Mouse (Mus musculus) right cerebral cortex, postnatal 25 days (tissue): ENCODE measurements around the gene Erf.
A peak's percentile ranks its signal among the peaks of the same experiment; 100 is the strongest.
"Not testable (repeated sequence)": the region's sequence is repeated elsewhere in the genome, so short reads cannot be mapped to it uniquely, and the experiment has no call there.

Experiments used
- DNase-seq: peaks from one replicate; pipeline ENCODE4 v3.0.0; 2022

Erf gene

DNA sequence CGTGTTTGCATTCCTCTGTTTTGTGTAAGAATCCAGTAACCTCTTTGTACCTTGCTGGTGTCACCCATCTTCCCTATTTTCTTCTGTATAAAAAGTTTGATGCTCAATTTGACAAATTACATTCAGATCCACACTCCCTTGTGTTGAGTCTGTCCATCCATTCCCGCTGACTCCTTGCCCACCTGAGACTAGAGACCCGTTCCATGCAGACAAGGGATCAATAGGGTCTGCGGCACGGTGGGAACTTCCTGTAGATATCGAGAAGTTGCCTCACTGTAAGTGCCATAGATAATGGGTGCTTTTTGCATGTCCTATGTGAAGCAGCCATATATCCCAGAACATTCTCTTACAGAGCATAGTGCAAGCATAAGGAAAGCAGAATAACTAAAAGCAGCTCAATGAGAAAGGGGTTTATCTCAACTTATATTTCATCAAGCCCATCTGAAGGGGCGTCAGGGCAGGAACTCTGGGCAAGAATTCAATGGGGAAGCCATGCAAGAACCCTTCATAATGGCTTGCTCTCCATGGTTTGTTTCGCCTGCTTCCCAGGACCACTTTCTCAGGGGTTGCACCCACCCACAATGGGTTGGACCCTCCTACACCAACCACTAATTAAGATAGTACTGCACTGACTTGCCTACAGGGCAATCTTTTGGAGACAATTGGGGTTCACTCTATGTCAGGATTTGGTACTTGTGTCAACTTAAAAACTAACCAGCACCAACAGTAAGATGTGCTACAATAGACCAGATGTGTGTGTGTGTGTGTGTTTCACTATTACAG is 15.8 kb upstream of the Erf start:
- no peak for DNase-seq

DNA sequence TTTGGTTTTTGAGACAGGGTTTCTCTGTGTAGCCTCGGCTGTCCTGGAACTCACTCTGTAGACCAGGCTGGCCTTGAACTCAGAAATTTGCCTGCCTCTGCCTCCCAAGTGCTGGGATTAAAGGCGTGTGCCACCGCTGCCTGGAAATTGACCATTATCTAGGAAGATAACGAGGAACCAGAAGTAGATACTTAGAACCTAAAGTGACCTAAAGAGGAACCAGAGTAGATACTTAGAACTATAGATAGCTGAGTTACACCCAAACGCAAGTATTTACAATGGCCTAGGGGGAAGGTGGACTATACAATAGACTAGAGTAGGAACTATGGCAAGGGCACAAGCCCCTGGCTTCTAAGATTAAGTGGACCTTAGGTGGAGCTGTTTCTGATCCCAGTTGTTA is 15.2 kb upstream of the Erf start:
- DNase-seq, result not testable (repeated sequence)

DNA sequence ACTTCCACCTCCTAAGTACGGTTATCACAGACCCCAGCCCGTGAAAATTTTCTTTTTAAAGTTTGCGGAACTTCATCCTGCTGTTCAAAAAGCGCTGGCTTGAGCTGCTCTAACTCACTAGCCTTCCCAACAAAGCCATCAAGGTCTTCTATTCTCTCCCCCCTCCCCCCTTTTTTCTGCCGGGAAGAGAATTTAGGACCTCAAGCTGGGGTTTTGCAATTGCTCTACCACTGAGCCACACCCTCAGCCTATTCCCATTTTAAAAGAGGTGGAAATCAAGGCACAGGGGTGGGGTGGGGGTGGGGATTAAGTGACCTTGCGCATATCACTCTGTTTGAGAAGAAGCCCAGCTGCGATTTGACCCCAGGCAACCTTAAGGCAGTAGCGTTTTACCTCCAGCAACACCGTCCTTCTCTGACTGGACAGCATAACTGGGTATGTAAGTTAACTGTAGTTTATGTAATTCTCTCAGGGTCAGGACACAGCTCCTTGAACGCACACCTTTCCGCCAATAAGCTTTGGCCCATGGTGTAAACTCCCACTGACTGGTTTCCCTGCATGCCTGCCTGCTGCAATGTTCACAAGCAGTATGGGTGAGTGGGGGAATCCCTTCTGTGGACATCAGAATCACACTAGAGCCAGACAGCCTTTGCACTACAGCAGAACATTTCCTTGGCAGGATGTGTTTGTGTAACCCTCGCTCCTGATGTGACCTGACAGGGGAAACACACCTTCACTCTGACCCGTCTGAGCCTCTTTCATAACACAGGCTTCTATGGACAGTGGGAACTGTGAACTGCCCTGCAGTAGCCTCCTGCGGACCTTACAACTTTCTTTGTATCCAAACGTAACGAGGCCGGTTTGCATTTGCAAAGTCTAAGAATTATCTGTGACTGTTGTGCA is 13.7 kb upstream of the Erf start:
- no peak for DNase-seq

DNA sequence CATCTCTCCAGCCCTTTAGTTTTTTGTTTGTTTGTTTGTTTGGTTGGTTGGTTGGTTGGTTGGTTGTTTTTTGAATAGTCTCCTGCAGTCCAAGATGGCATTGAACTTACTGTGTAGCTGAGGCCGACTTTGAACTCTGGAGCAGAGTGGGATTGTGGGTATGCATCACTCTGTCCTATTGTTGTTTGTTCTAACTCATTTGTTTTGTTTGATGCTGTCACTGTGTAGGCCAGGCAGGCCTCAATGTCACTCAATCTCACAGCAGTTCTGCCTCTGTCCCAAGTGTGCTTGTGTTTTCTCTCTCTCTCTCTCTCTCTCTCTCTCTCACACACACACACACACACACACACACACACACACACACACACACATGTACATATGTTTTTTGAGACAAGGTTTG is 11.3 kb upstream of the Erf start:
- no peak for DNase-seq

- no peak for DNase-seq
Measured at GRCm38 (mm10) chr7:25251822-25252221, 1.3 kb upstream of the Erf start.

DNA sequence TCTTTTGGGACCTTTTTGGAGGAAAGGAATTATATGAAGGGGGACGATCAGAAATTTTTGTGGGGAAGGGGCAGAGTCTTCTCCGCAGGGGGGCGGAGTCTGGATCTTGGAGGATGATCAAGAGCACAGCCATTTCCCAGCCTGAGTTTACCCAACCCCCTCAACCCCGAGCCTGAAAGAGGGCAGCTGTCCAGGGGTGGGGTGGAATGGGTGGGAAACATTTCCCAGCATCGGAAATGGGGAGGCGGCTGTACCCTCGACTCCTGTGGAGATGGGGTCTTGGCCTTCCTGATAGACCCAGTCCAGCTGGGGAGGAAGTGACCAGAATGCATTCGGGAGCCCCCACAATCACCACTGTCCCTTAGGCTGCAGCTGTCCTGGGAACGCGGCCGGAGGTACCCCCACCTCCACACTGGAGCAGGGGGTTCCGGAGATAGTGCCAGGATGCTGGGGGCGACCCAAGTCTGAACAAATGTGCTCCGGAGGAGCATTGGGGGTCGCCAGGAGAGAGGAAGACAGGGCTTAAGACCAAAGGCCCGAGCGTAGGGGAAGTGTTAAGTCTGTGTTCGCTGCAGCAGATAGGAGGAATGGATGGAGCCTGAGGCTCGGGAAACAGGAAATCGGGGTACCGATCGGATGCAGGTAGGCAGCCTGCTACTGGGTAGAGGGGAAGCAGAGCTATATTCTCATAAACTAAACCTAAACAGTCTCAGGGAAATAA is 670 bp upstream of the Erf start:
- no peak for DNase-seq

- peak; percentile 79 for DNase-seq
Measured at GRCm38 (mm10) chr7:25249314-25250140, 1.0 kb downstream of the Erf start.

DNA sequence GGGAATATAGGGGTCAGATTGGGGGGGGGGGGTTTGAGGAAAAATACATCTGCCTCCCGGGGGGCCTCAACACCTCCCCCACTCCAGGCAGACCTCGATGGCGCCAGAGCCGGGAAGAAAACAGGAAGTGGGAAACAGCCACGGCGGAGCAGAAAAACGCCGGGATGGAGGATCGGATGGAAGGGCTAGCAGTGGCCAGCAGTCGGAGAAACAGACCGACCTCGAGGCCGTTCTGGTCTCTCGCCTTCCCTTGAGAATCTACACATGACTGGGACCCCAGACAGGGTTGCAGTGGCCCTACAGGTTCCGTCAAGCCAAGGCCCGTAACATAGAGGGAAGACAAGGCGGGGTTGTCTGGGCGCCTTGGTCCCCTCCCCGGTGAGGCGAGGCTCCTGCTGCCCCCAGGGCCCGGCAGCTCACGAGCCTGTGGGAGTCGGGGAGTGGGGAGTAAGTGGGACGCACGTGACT is 1.7 kb downstream of the Erf start:
- peak; percentile 49 for DNase-seq

DNA sequence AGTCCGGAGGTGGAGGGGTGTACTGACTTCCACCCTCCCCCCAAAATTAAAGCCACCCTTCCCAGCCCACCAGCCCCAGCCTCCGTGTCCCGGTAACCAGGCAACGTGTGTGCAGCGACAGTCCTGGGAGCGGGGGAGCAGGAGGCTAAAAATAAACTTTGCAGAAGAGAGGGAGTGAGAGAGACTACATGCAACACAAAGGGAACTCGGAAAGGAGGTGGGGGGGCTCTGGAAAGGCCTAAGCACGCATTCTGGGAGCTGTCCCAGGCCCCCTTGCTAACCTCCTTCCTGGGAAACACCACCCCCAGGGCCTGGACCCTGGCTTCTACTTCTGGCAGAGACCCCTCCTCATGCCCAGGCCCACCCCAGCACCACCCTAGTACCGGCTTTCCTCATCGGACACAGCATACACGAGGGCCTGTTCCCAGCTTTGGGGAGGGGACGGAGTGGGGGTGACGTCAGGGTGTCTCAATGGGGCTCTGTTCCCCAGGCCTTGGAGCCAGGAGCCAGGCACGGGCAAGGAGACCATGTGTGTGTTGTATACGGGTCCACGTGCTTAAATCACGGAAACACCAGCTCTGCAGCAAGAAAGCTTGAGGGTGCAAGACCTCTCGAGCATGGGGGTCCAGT is 2.4 kb downstream of the Erf start:
- DNase-seq, result peak; percentile 83

DNA sequence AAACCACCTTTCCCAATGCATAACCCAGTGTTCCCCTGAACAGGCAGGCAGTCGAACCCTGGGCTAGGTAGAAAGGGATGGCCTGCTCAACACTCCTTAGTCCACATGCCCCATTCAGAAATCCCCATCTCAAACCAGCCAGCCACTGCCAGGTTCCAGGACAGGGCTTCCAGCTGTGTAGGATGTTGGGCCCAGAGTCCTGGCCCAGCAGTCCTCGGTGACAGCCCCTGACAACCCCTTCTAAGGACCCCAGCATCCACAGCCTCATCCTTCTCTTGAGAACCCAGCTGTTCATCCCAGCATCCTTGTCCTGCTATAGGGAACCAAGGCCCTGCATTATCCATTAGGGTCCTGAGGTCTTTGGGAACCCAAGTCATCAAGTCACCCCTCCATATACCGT is 3.1 kb downstream of the Erf start:
- no peak for DNase-seq

- no peak for DNase-seq
Measured at GRCm38 (mm10) chr7:25246759-25247137, 3.8 kb downstream of the Erf start.

DNA sequence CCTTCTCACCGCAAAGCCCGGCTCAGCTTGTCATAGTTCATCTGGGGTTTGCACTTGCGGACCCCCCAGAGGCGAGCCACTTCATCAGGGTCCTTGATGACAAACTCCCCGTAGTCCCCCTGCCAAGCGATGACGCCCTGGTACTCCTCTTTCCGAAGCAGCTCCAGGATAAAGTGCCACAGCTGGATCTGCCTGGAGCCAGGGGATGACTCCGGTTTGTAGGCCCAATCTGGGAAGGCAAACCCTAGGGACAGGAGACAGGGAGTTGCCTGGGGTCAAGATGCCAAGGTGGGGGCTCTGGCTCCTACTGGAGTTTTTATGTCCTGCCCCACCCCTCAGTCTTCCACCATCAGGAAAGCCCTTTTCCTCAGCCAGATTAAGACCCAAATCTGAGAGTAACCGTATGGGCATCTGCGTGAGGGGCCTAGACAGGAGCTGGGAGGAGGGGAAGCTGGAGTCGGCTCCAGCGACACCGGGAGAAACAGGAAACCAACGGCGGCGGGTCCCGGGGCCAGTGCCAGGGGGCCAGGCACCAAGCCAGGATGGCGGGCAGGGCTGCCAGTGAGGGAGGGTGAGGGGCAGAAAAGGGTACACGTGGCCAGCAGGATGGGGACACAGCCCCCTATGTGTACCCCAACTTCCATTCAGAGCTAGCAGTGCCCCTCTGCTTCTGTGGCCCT is 4.3 kb downstream of the Erf start:
- DNase-seq, result peak; percentile 78

DNA sequence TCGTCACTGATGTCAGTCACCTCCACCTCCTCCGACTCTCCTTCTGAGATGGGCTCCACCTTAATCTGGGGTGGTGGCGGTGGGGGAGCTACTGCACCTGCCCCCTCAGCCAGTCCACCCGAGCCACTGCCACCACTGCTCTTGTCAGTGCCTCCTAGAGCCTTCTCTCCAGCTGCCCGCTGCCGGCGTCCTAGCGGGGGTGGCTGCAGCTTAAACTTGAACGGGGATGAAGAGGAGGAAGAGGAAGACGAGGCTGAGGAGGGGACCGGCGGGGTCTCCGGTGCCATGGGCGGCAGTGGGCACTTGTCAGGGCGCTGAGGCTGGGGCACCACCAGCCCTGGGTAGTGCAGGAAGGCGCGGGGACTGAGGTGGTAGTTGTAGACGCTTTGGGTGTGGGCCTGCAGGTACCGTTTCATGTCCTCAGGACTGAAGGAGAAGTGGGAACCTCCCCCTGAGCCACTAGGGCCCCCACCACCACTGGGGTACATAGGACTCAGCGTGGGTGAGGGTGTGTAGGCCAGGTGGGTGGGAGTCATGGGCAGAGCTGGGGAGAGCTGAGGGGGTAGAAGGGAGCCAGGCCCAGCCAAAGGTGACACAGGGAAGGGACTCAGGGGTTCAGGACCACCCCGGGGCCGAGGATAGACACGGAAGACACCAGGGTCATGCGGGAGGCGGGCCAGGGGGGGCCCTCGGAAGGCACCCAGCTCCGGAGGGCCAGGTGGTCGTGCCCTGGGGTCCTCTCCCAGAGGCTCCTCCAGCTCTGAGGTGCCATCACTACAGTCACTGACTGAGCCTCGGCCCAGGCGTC is 5.8 kb downstream of the Erf start:
- no peak for DNase-seq

- DNase-seq, result no peak
Measured at GRCm38 (mm10) chr7:25243361-25243760, 7.2 kb downstream of the Erf start.

- DNase-seq, result peak; percentile 79
Measured at GRCm38 (mm10) chr7:25241062-25241461, 9.5 kb downstream of the Erf start.

DNA sequence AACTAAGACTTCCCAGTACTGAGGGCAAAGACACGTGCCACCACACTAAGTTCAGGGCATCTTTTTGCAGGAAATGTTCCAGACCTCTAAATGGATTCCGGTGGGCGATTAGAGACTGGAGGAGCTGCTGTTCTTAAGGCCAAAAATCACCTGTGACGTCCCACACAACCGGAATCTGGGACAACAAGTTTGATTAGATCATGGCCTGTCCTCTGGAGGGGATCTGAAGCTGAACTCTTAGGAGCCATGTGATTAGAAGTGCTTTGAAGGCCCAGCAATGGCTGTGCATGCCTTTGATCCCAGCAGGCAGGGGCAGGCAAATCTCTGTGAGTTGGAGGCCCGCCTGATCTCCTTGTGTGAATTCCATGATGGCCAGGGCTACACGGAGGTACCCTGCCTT is 9.9 kb downstream of the Erf start:
- DNase-seq, result no peak

GRCm38 (mm10) chr7:25238829-25239623 is 11.5 kb downstream of the Erf start:
- peak; percentile 87 for DNase-seq

- DNase-seq, result peak; percentile 94
Measured at GRCm38 (mm10) chr7:25238015-25238706, 12.4 kb downstream of the Erf start.
